Comparison of ENCODE assay signal across 8 mouse cellular contexts in the genomic region with DNA sequence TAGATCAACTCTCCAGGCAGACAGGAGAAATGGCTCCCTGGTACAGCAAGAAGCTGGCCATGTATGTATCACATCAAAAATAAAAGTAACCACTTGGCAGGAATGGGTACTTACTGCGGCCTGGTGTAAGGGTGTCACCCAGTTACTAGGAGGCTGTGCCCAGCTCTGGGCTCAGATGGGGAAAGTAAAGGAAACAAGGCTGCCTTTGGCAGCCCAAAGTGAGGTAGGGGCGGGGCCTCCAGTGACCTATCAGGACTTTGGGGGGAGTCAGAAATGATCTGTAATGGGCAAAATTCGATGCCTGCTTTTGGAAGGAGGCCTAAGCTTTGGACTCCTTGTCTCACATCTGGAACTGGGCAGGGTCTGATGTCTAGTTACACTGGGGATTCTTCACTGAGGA. TPM values are rescaled to one million over a fixed set of nuclear protein-coding genes. Genes with fewer than 3 reads are reported as not detected.
DNase-seq lines count a peak whose midpoint lies in the region; ATAC-seq lines count a peak whose summit lies in the region.

No protein-coding gene starts in this region.

- no peaks in the 10 kb centered on the region for H3K9me3 ChIP-seq in embryonic facial prominence, embryonic 11.5 days (replicated peaks; ENCODE audit: control insufficient read depth, low read length)
- H3K9me3 ChIP-seq in hindbrain, embryonic 13.5 days, result no peaks in the 10 kb centered on the region
- H3K9me3 ChIP-seq in midbrain, embryonic 14.5 days (ENCODE audit: control insufficient read depth, low read length), result no peaks in the 10 kb centered on the region

- WGBS in embryonic facial prominence, embryonic 11.5 days, result 48% methylated on average over 3 of the region's 3 CpGs
- 72% methylated on average over 3 of the region's 3 CpGs for WGBS in hindbrain, embryonic 13.5 days
- WGBS in midbrain, embryonic 14.5 days, result 74% methylated on average over 3 of the region's 3 CpGs

- no peaks in the 10 kb centered on the region for H3K36me3 ChIP-seq in embryonic facial prominence, embryonic 11.5 days (replicated peaks; ENCODE audit: control insufficient read depth, insufficient read depth, low read depth, low read length)
- H3K36me3 ChIP-seq in hindbrain, embryonic 13.5 days, result no peaks in the 10 kb centered on the region
- no peaks in the 10 kb centered on the region for H3K36me3 ChIP-seq in midbrain, embryonic 14.5 days (ENCODE audit: control insufficient read depth, insufficient read depth, low read length)

- no peaks in the 10 kb centered on the region for H3K27me3 ChIP-seq in embryonic facial prominence, embryonic 11.5 days (ENCODE audit: control insufficient read depth, insufficient read depth, low read length)
- H3K27me3 ChIP-seq in hindbrain, embryonic 13.5 days, result peaks cover 7% of the 10 kb centered on the region
- no peaks in the 10 kb centered on the region for H3K27me3 ChIP-seq in midbrain, embryonic 14.5 days (ENCODE audit: control insufficient read depth, insufficient read depth, low read length)

- ATAC-seq in embryonic facial prominence, embryonic 11.5 days (replicated peaks; ENCODE audit: insufficient number of reproducible peaks, low FRiP score, low TSS enrichment, low read depth), result no peak
- ATAC-seq in hindbrain, embryonic 13.5 days (ENCODE audit: low FRiP score), result no peak
- ATAC-seq in midbrain, embryonic 14.5 days (ENCODE audit: low FRiP score, low TSS enrichment), result no peak

- H3K4me2 ChIP-seq in embryonic facial prominence, embryonic 11.5 days (ENCODE audit: low read depth, low read length), result no peak overlapping the region
- peak overlapping the region; percentile 96 for H3K4me2 ChIP-seq in hindbrain, embryonic 13.5 days
- peak overlapping the region; percentile 89 for H3K4me2 ChIP-seq in midbrain, embryonic 14.5 days (ENCODE audit: low read length)

- peaks cover 19% of the 10 kb centered on the region for H3K4me1 ChIP-seq in embryonic facial prominence, embryonic 11.5 days (ENCODE audit: control insufficient read depth, insufficient read depth, low read length)
- H3K4me1 ChIP-seq in hindbrain, embryonic 13.5 days (replicated peaks), result peaks cover 75% of the 10 kb centered on the region
- peaks cover 57% of the 10 kb centered on the region for H3K4me1 ChIP-seq in midbrain, embryonic 14.5 days (ENCODE audit: control insufficient read depth, insufficient read depth, low read length)

- no peak overlapping the region for H3K9ac ChIP-seq in embryonic facial prominence, embryonic 11.5 days (replicated peaks; ENCODE audit: low read length)
- H3K9ac ChIP-seq in hindbrain, embryonic 13.5 days, result peak overlapping the region; percentile 95; the same call in 1 of the 2 replicates
- no peak overlapping the region for H3K9ac ChIP-seq in midbrain, embryonic 14.5 days (replicated peaks; ENCODE audit: low read length)

- DNase-seq in kidney, adult 9 months, result peak; percentile 24
- DNase-seq in kidney, postnatal 4 days, result no peak
- DNase-seq in embryonic facial prominence, embryonic 11.5 days (ENCODE audit: low spot score), result peak; percentile 43
- DNase-seq in midbrain, embryonic 14.5 days, result no peak
- no peak for DNase-seq in frontal cortex, postnatal 10 days (ENCODE audit: low spot score in 2 of 2)
- no peak for DNase-seq in spleen, adult 12 weeks (ENCODE audit: low spot score)
- DNase-seq in cerebellum, postnatal 25 days, result no peak

- H3K27ac ChIP-seq in embryonic facial prominence, embryonic 11.5 days (replicated peaks; ENCODE audit: low read depth, low read length), result no peak overlapping the region; the same call in 1 of the 2 replicates
- H3K27ac ChIP-seq in hindbrain, embryonic 13.5 days, result no peak overlapping the region
- no peak overlapping the region for H3K27ac ChIP-seq in midbrain, embryonic 14.5 days (replicated peaks; ENCODE audit: low read depth, low read length)

- H3K4me3 ChIP-seq in embryonic facial prominence, embryonic 11.5 days (ENCODE audit: low read depth, low read length), result no peak overlapping the region
- peak overlapping the region; percentile 93; the same call in 1 of the 2 replicates for H3K4me3 ChIP-seq in hindbrain, embryonic 13.5 days
- H3K4me3 ChIP-seq in midbrain, embryonic 14.5 days (replicated peaks; ENCODE audit: low read depth, low read length), result no peak overlapping the region

RNA-seq across cellular contexts. Expression of gene Ctdsp2, which starts 3.2 kb away (rescaled TPM):
- 64.8 and 67.9 TPM in 2 replicates for polyA plus RNA-seq in embryonic facial prominence, embryonic 11.5 days (2014; fragmentation: Nextera tagmentation; extraction: Ambion mirVana)
- polyA plus RNA-seq in hindbrain, embryonic 13.5 days (2015; fragmentation: Nextera tagmentation; extraction: Ambion mirVana), result 18.9 and 19.8 TPM in 2 replicates
- 19.1 and 26.2 TPM in 2 replicates for polyA plus RNA-seq in midbrain, embryonic 14.5 days (2014; fragmentation: Nextera tagmentation; extraction: Ambion mirVana)

RNA-seq across cellular contexts. Expression of gene Avil, which starts 18.8 kb away (rescaled TPM):
- 0.39 and 0.42 TPM in 2 replicates for polyA plus RNA-seq in embryonic facial prominence, embryonic 11.5 days (2014; fragmentation: Nextera tagmentation; extraction: Ambion mirVana)
- 5.5 and 5.9 TPM in 2 replicates for polyA plus RNA-seq in hindbrain, embryonic 13.5 days (2015; fragmentation: Nextera tagmentation; extraction: Ambion mirVana)
- polyA plus RNA-seq in midbrain, embryonic 14.5 days (2014; fragmentation: Nextera tagmentation; extraction: Ambion mirVana), result 1.9 and 2.1 TPM in 2 replicates

RNA-seq across cellular contexts. Expression of gene Tsfm, which starts 48.9 kb away (rescaled TPM):
- polyA plus RNA-seq in embryonic facial prominence, embryonic 11.5 days (2014; fragmentation: Nextera tagmentation; extraction: Ambion mirVana), result 88.0 and 88.5 TPM in 2 replicates
- 63.4 and 65.5 TPM in 2 replicates for polyA plus RNA-seq in hindbrain, embryonic 13.5 days (2015; fragmentation: Nextera tagmentation; extraction: Ambion mirVana)
- polyA plus RNA-seq in midbrain, embryonic 14.5 days (2014; fragmentation: Nextera tagmentation; extraction: Ambion mirVana), result 56.0 and 64.9 TPM in 2 replicates

RNA-seq across cellular contexts. Expression of gene Mettl1, which starts 59.5 kb away (rescaled TPM):
- polyA plus RNA-seq in embryonic facial prominence, embryonic 11.5 days (2014; fragmentation: Nextera tagmentation; extraction: Ambion mirVana), result 42.7 and 44.8 TPM in 2 replicates
- polyA plus RNA-seq in hindbrain, embryonic 13.5 days (2015; fragmentation: Nextera tagmentation; extraction: Ambion mirVana), result 21.6 and 22.8 TPM in 2 replicates
- 17.4 and 20.8 TPM in 2 replicates for polyA plus RNA-seq in midbrain, embryonic 14.5 days (2014; fragmentation: Nextera tagmentation; extraction: Ambion mirVana)

RNA-seq across cellular contexts. Expression of gene Eef1akmt3, which starts 59.6 kb away (rescaled TPM):
- 0.07 and 0.29 TPM in 2 replicates for polyA plus RNA-seq in embryonic facial prominence, embryonic 11.5 days (2014; fragmentation: Nextera tagmentation; extraction: Ambion mirVana)
- 0.12 and 0.28 TPM in 2 replicates for polyA plus RNA-seq in hindbrain, embryonic 13.5 days (2015; fragmentation: Nextera tagmentation; extraction: Ambion mirVana)
- polyA plus RNA-seq in midbrain, embryonic 14.5 days (2014; fragmentation: Nextera tagmentation; extraction: Ambion mirVana), result 0.08 and 0.22 TPM in 2 replicates

Comparison
In these comparisons a context has a peak if more than half of its experiments do, and no peak if none do; other contexts are left out.
1. DNase-seq: peak in kidney, adult 9 months (single experiment) and embryonic facial prominence, embryonic 11.5 days (single experiment); none in kidney, postnatal 4 days (0 of 2), midbrain, embryonic 14.5 days (single experiment), frontal cortex, postnatal 10 days (0 of 2), spleen, adult 12 weeks (single experiment) and cerebellum, postnatal 25 days (0 of 2).